In genomic region chr12:55518061-55518738, GRCm38 (mm10) we compare ENCODE assay signal across 9 mouse cellular contexts. TPM values are rescaled to one million over a fixed set of nuclear protein-coding genes. Genes with fewer than 3 reads are reported as not detected.
DNase-seq lines count a peak whose midpoint lies in the region; ATAC-seq and TF ChIP-seq lines count a peak whose summit lies in the region.
"Had no signal": no experiment of that assay in that cellular context is flagged by ENCODE, and none has a peak within 500 bp of the region (broad histone marks: within the 10 kb centered on the region; RNA-seq: fewer than 3 reads in every experiment).

No protein-coding gene starts in this region.

- no peak overlapping the region for H3K4me3 ChIP-seq in bone marrow, adult 2 months (replicated peaks; ENCODE audit: control insufficient read depth, low read depth, low read length)
- H3K4me3 ChIP-seq in midbrain, embryonic 13.5 days (replicated peaks), result no peak overlapping the region
- H3K4me3 ChIP-seq: heart, embryonic 13.5 days had no signal

- H3K4me1 ChIP-seq in bone marrow, adult 2 months (ENCODE audit: control insufficient read depth, insufficient read depth, low read length), result no peaks in the 10 kb centered on the region
- H3K4me1 ChIP-seq in midbrain, embryonic 13.5 days (replicated peaks), result peaks cover 7% of the 10 kb centered on the region; the same call in 1 of the 2 replicates
- H3K4me1 ChIP-seq: heart, embryonic 13.5 days had no signal

- H3K4me2 ChIP-seq in midbrain, embryonic 13.5 days (replicated peaks), result peak overlapping the region; percentile 25
- H3K4me2 ChIP-seq: heart, embryonic 13.5 days had no signal

- TF ChIP-seq POLR2A in bone marrow, adult 2 months (IDR thresholded peaks at IDR 0.05; ENCODE audit: borderline replicate concordance, control insufficient read depth, low read depth, low read length), result no peak

- TF ChIP-seq CTCF in bone marrow, adult 2 months (IDR thresholded peaks at IDR 0.05; ENCODE audit: control insufficient read depth, insufficient read depth, low read length), result peak; percentile 75

- no peak for ATAC-seq in CD4-positive, CD25-positive, alpha-beta regulatory T cell, adult 4 months
- ATAC-seq in frontal cortex, adult (ENCODE audit: low TSS enrichment), result peak; percentile 62; the same call in 1 of the 2 replicates
- peak; percentile 74 for ATAC-seq in midbrain, embryonic 13.5 days

- H3K27me3 ChIP-seq in midbrain, embryonic 13.5 days, result no peaks in the 10 kb centered on the region

- peak; percentile 52 for DNase-seq in CD4-positive, CD25-positive, alpha-beta regulatory T cell, adult 2 months (ENCODE audit: low read depth, low spot score)
- peak; percentile 66 for DNase-seq in 416B (ENCODE audit: low read depth)
- DNase-seq in kidney, postnatal 4 days, result peak; percentile 67 to 71
- DNase-seq in testis, postnatal 14 days (ENCODE audit: low spot score), result peak; percentile 71

- WGBS in bone marrow, adult 2 months, result 54% methylated on average over 15 of the region's 15 CpGs
- WGBS in midbrain, embryonic 13.5 days, result 36% methylated on average over 15 of the region's 15 CpGs

- H3K27ac ChIP-seq in bone marrow, adult 2 months (ENCODE audit: control insufficient read depth, insufficient read depth, low read depth, low read length, poor library complexity), result no peak overlapping the region
- H3K27ac ChIP-seq in midbrain, embryonic 13.5 days, result 0 out of 2 replicates have a peak overlapping the region, but pooled peaks have one; percentile 35
- H3K27ac ChIP-seq: heart, embryonic 13.5 days had no signal

- no peaks in the 10 kb centered on the region for H3K36me3 ChIP-seq in midbrain, embryonic 13.5 days
- H3K36me3 ChIP-seq: heart, embryonic 13.5 days had no signal

- H3K9ac ChIP-seq in midbrain, embryonic 13.5 days (replicated peaks), result no peak overlapping the region
- H3K9ac ChIP-seq: heart, embryonic 13.5 days had no signal

- no peaks in the 10 kb centered on the region for H3K9me3 ChIP-seq in midbrain, embryonic 13.5 days
- H3K9me3 ChIP-seq: heart, embryonic 13.5 days had no signal

RNA-seq across cellular contexts. Expression of gene Nfkbia, which starts 25.8 kb away (rescaled TPM):
- 100 to 1,000 TPM; 643 to 660 TPM for polyA plus RNA-seq in CD4-positive, CD25-positive, alpha-beta regulatory T cell, adult 4 months (2017; shearing (Covaris generic))
- polyA plus RNA-seq in bone marrow, adult 2 months (2011; ENCODE audit: insufficient read depth, insufficient read length, low replicate concordance, missing spikeins), result 51.8 and 91.0 TPM in 2 replicates
- polyA plus RNA-seq in midbrain, embryonic 13.5 days (2015; fragmentation: Nextera tagmentation; extraction: Ambion mirVana), result 48.8 and 52.9 TPM in 2 replicates

RNA-seq across cellular contexts. Expression of gene Aldoart2, which starts 46.8 kb away (rescaled TPM):
- under 1 TPM in 1 of 2 experiments, not detected in 1; 0.26 TPM for polyA plus RNA-seq in CD4-positive, CD25-positive, alpha-beta regulatory T cell, adult 4 months (2017; shearing (Covaris generic))
- not detected in 2 replicates for polyA plus RNA-seq in bone marrow, adult 2 months (2011; ENCODE audit: insufficient read depth, insufficient read length, low replicate concordance, missing spikeins)
- polyA plus RNA-seq in midbrain, embryonic 13.5 days (2015; fragmentation: Nextera tagmentation; extraction: Ambion mirVana), result not detected in 2 replicates
- polyA plus RNA-seq: heart, embryonic 13.5 days had no signal
